Mouse (Mus musculus): Measurements from ENCODE around the gene Kcnc1. TPM values are rescaled to one million over a fixed set of nuclear protein-coding genes. Genes with fewer than 3 reads are reported as not detected.

Gene Kcnc1
- total and polyA plus RNA-seq, 2 experiments from 2014 or later, result not detected

GRCm38 (mm10) chr7:46422052-46422763, 25.9 kb downstream of the Kcnc1 start:
- Histone ChIP-seq H3K27me3 (ENCODE audit: control insufficient read depth, insufficient read depth, low read length) (no peaks in the 10 kb centered on the region), H3K4me1 (ENCODE audit: control insufficient read depth, insufficient read depth) (no peaks in the 10 kb centered on the region), H3K27ac (ENCODE audit: low read depth) (no peak overlapping the region), H3K9me3 (replicated peaks; ENCODE audit: control insufficient read depth, low read length) (no peaks in the 10 kb centered on the region), H3K4me3 (ENCODE audit: low read depth, low read length) (no peak overlapping the region), H3K9ac (replicated peaks; ENCODE audit: low read depth, low read length) (no peak overlapping the region), H3K36me3 (replicated peaks; ENCODE audit: control insufficient read depth, insufficient read depth, low read length) (no peaks in the 10 kb centered on the region), H3K4me2 (ENCODE audit: low read depth, low read length) (no peak overlapping the region)
- TF ChIP-seq CTCF (IDR thresholded peaks at IDR 0.05; ENCODE audit: low read depth) (no peak), EP300 (IDR thresholded peaks at IDR 0.05; ENCODE audit: low read depth) (no peak)
- no peak for ATAC-seq (ENCODE audit: insufficient read depth, low read depth)
- WGBS, result 67% methylated on average over 8 of the region's 8 CpGs
- DNase-seq (ENCODE audit: low spot score), result no peak

GRCm38 (mm10) chr7:46422764-46423412, 26.6 kb downstream of the Kcnc1 start:
- 56% methylated on average over 18 of the region's 18 CpGs for WGBS
- no peaks in the 10 kb centered on the region for H3K27me3 ChIP-seq (ENCODE audit: control insufficient read depth, insufficient read depth, low read length)
- H3K9me3 ChIP-seq (replicated peaks; ENCODE audit: control insufficient read depth, low read length), result no peaks in the 10 kb centered on the region
- H3K9ac ChIP-seq (replicated peaks; ENCODE audit: low read depth, low read length), result no peak overlapping the region
- no peak overlapping the region for H3K27ac ChIP-seq (ENCODE audit: low read depth)
- no peaks in the 10 kb centered on the region for H3K36me3 ChIP-seq (replicated peaks; ENCODE audit: control insufficient read depth, insufficient read depth, low read length)
- H3K4me2 ChIP-seq (ENCODE audit: low read depth, low read length), result no peak overlapping the region
- no peak overlapping the region for H3K4me3 ChIP-seq (ENCODE audit: low read depth, low read length)
- 0 out of 2 replicates have a peak, but pooled peaks have one; percentile 33 for ATAC-seq (ENCODE audit: insufficient read depth, low read depth)
- DNase-seq (ENCODE audit: low spot score), result no peak
- TF ChIP-seq EP300 (IDR thresholded peaks at IDR 0.05; ENCODE audit: low read depth), result no peak
- TF ChIP-seq CTCF (IDR thresholded peaks at IDR 0.05; ENCODE audit: low read depth), result peak; percentile 34
- H3K4me1 ChIP-seq (ENCODE audit: control insufficient read depth, insufficient read depth), result no peaks in the 10 kb centered on the region

- TF ChIP-seq EP300 (IDR thresholded peaks at IDR 0.05; ENCODE audit: low read depth) (no peak), CTCF (IDR thresholded peaks at IDR 0.05; ENCODE audit: low read depth) (no peak)
- ATAC-seq (ENCODE audit: insufficient read depth, low read depth) (no peak), DNase-seq (ENCODE audit: low spot score) (no peak)
- Histone ChIP-seq H3K36me3 (replicated peaks; ENCODE audit: control insufficient read depth, insufficient read depth, low read length) (no peaks in the 10 kb centered on the region), H3K4me1 (ENCODE audit: control insufficient read depth, insufficient read depth) (no peaks in the 10 kb centered on the region), H3K9me3 (replicated peaks; ENCODE audit: control insufficient read depth, low read length) (no peaks in the 10 kb centered on the region), H3K27ac (ENCODE audit: low read depth) (no peak overlapping the region), H3K4me3 (ENCODE audit: low read depth, low read length) (no peak overlapping the region), H3K4me2 (ENCODE audit: low read depth, low read length) (no peak overlapping the region), H3K27me3 (ENCODE audit: control insufficient read depth, insufficient read depth, low read length) (no peaks in the 10 kb centered on the region), H3K9ac (replicated peaks; ENCODE audit: low read depth, low read length) (no peak overlapping the region)
- 53% methylated on average over 3 of the region's 3 CpGs for WGBS
These were observed 27.7 kb downstream of the Kcnc1 start for GRCm38 (mm10) chr7:46423951-46424350.

- no peaks in the 10 kb centered on the region for H3K9me3 ChIP-seq (replicated peaks; ENCODE audit: control insufficient read depth, low read length)
- no peaks in the 10 kb centered on the region for H3K4me1 ChIP-seq (ENCODE audit: control insufficient read depth, insufficient read depth)
- ATAC-seq (ENCODE audit: insufficient read depth, low read depth) (no peak), DNase-seq (ENCODE audit: low spot score) (no peak)
- H3K27ac ChIP-seq (ENCODE audit: low read depth), result no peak overlapping the region
- H3K27me3 ChIP-seq (ENCODE audit: control insufficient read depth, insufficient read depth, low read length), result no peaks in the 10 kb centered on the region
- H3K36me3 ChIP-seq (replicated peaks; ENCODE audit: control insufficient read depth, insufficient read depth, low read length), result no peaks in the 10 kb centered on the region
- 57% methylated on average over 4 of the region's 4 CpGs for WGBS
- no peak overlapping the region for H3K4me2 ChIP-seq (ENCODE audit: low read depth, low read length)
- H3K9ac ChIP-seq (replicated peaks; ENCODE audit: low read depth, low read length), result no peak overlapping the region
- H3K4me3 ChIP-seq (ENCODE audit: low read depth, low read length), result no peak overlapping the region
- TF ChIP-seq EP300 (IDR thresholded peaks at IDR 0.05; ENCODE audit: low read depth), result no peak
- no peak for TF ChIP-seq CTCF (IDR thresholded peaks at IDR 0.05; ENCODE audit: low read depth)
These were observed 28.7 kb downstream of the Kcnc1 start for GRCm38 (mm10) chr7:46425012-46425411.

- H3K4me2 ChIP-seq (ENCODE audit: low read depth, low read length), result no peak overlapping the region
- H3K4me1 ChIP-seq (ENCODE audit: control insufficient read depth, insufficient read depth), result no peaks in the 10 kb centered on the region
- ATAC-seq (ENCODE audit: insufficient read depth, low read depth), result no peak
- no peaks in the 10 kb centered on the region for H3K9me3 ChIP-seq (replicated peaks; ENCODE audit: control insufficient read depth, low read length)
- H3K27ac ChIP-seq (ENCODE audit: low read depth), result no peak overlapping the region
- no peak overlapping the region for H3K9ac ChIP-seq (replicated peaks; ENCODE audit: low read depth, low read length)
- no peak for DNase-seq (ENCODE audit: low spot score)
- no peak overlapping the region for H3K4me3 ChIP-seq (ENCODE audit: low read depth, low read length)
- no peak for TF ChIP-seq EP300 (IDR thresholded peaks at IDR 0.05; ENCODE audit: low read depth)
- TF ChIP-seq CTCF (IDR thresholded peaks at IDR 0.05; ENCODE audit: low read depth), result no peak
- H3K36me3 ChIP-seq (replicated peaks; ENCODE audit: control insufficient read depth, insufficient read depth, low read length), result no peaks in the 10 kb centered on the region
- WGBS, result 41% methylated on average over 5 of the region's 5 CpGs
- H3K27me3 ChIP-seq (ENCODE audit: control insufficient read depth, insufficient read depth, low read length), result no peaks in the 10 kb centered on the region
These were observed 37.6 kb downstream of the Kcnc1 start for GRCm38 (mm10) chr7:46433874-46434273.
